In the genomic region with DNA sequence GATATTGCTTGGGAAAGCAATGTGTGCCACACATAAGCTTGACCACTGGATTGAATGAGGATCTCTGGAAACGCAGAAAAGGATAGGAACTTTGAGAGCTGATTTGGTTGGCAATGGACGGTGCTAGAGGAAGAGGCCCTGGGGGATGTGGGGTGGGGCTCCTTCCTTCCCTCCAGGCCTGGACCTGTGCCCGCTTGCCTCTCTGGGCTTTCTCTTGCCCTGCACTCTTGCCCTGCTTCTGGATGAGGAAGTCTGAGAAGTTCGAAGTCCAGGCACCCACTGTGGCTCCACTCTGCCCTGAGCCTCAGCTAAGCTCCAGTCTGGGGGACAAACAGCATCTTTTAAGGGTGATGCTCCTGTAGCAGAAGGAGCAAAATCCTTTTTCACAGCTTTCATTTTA, we compare ENCODE assay signal across 10 mouse cellular contexts.
DNase-seq lines count a peak whose midpoint lies in the region; ATAC-seq lines count a peak whose summit lies in the region.
"Had no signal": no experiment of that assay in that cellular context is flagged by ENCODE, and none has a peak within 500 bp of the region (broad histone marks: within the 10 kb centered on the region; RNA-seq: fewer than 3 reads in every experiment).

No protein-coding gene starts in this region.

- WGBS in forebrain, embryonic 13.5 days: 22% methylated on average over 4 of the region's 4 CpGs
- 63% methylated on average over 4 of the region's 4 CpGs for WGBS in intestine, embryonic 15.5 days

- peak; percentile 25 to 36 for DNase-seq in layer of hippocampus, postnatal 10 days (ENCODE audit: low spot score in 2 of 2)
- DNase-seq in layer of hippocampus, adult 9-11 months: no peak
- peak; percentile 35 to 38 for DNase-seq in heart, postnatal 36 days
- peak; percentile 50 to 51 for DNase-seq in kidney, postnatal 25 days
- DNase-seq in urinary bladder, postnatal 25 days (ENCODE audit: low spot score): no peak
- DNase-seq: liver had no signal

- peak overlapping the region; percentile 21; the same call in 1 of the 2 replicates for H3K4me2 ChIP-seq in forebrain, embryonic 13.5 days
- H3K4me2 ChIP-seq in intestine, embryonic 15.5 days (replicated peaks): no peak overlapping the region

- H3K4me3 ChIP-seq in forebrain, embryonic 13.5 days: no peak overlapping the region
- no peak overlapping the region for H3K4me3 ChIP-seq in intestine, embryonic 15.5 days (replicated peaks)

- peaks cover 30% of the 10 kb centered on the region for H3K4me1 ChIP-seq in forebrain, embryonic 13.5 days
- H3K4me1 ChIP-seq in intestine, embryonic 15.5 days (replicated peaks): no peaks in the 10 kb centered on the region

- no peak for ATAC-seq in forebrain, embryonic 13.5 days
- ATAC-seq in intestine, embryonic 15.5 days: no peak
- ATAC-seq in erythroblast, adult 5-6 weeks (replicated peaks; ENCODE audit: low FRiP score, poor library complexity, severe bottlenecking): no peak

- 0 out of 2 replicates have a peak, but pooled peaks cover 2% of the 10 kb centered on the region for H3K27me3 ChIP-seq in forebrain, embryonic 13.5 days
- H3K27me3 ChIP-seq in intestine, embryonic 15.5 days (replicated peaks): no peaks in the 10 kb centered on the region
- H3K27me3 ChIP-seq: CH12.LX had no signal

- intact Hi-C loops in heart, postnatal 36 days (cut with DNase I): no loop called here

- H3K9ac ChIP-seq in forebrain, embryonic 13.5 days: no peak overlapping the region
- H3K9ac ChIP-seq in intestine, embryonic 15.5 days: no peak overlapping the region

- H3K9me3 ChIP-seq in forebrain, embryonic 13.5 days (replicated peaks): no peaks in the 10 kb centered on the region
- H3K9me3 ChIP-seq in intestine, embryonic 15.5 days: no peaks in the 10 kb centered on the region

- H3K27ac ChIP-seq in forebrain, embryonic 13.5 days: 0 out of 2 replicates have a peak overlapping the region, but pooled peaks have one; percentile 14
- no peak overlapping the region for H3K27ac ChIP-seq in intestine, embryonic 15.5 days

- no peaks in the 10 kb centered on the region; the same call in 1 of the 2 replicates for H3K36me3 ChIP-seq in forebrain, embryonic 13.5 days (ENCODE audit: poor library complexity, severe bottlenecking)
- H3K36me3 ChIP-seq in intestine, embryonic 15.5 days: no peaks in the 10 kb centered on the region

Comparison
In these comparisons a context has a peak if more than half of its experiments do, and no peak if none do; other contexts are left out.
1. DNase-seq: peak in layer of hippocampus, postnatal 10 days (2 of 2), heart, postnatal 36 days (2 of 2) and kidney, postnatal 25 days (2 of 2); none in layer of hippocampus, adult 9-11 months (single experiment) and urinary bladder, postnatal 25 days (single experiment).